Mouse (Mus musculus): ENCODE measurements around the gene Ctdspl. TPM values are rescaled to one million over a fixed set of nuclear protein-coding genes. Genes with fewer than 3 reads are reported as not detected.

Ctdspl gene
- polyA plus RNA-seq, 1 experiment, result 83.4 TPM

- H3K4me3 ChIP-seq (replicated peaks; ENCODE audit: extremely low read depth, low read depth, low read length), result no peak overlapping the region
- no peak for TF ChIP-seq CTCF (IDR thresholded peaks at IDR 0.05; ENCODE audit: insufficient read depth, low read length)
- TF ChIP-seq POLR2A (IDR thresholded peaks at IDR 0.05; ENCODE audit: borderline replicate concordance, extremely low read depth, low read depth, low read length), result no peak
- WGBS, result 50% methylated on average over 3 of the region's 3 CpGs
- no peaks in the 10 kb centered on the region for H3K4me1 ChIP-seq (ENCODE audit: control insufficient read depth, insufficient read depth, low read length)
- DNase-seq, result no peak
These were observed 12.6 kb upstream of the Ctdspl start for GRCm38 (mm10) chr9:118913613-118914012.

GRCm38 (mm10) chr9:118914589-118914988 is 11.7 kb upstream of the Ctdspl start:
- no peaks in the 10 kb centered on the region for H3K4me1 ChIP-seq (ENCODE audit: control insufficient read depth, insufficient read depth, low read length)
- H3K4me3 ChIP-seq (replicated peaks; ENCODE audit: extremely low read depth, low read depth, low read length), result no peak overlapping the region
- no peak for TF ChIP-seq CTCF (IDR thresholded peaks at IDR 0.05; ENCODE audit: insufficient read depth, low read length)
- TF ChIP-seq POLR2A (IDR thresholded peaks at IDR 0.05; ENCODE audit: borderline replicate concordance, extremely low read depth, low read depth, low read length), result no peak
- DNase-seq, result no peak
- 31% methylated on average over 8 of the region's 8 CpGs for WGBS

GRCm38 (mm10) chr9:118915290-118915689 is 11.0 kb upstream of the Ctdspl start:
- WGBS, result 75% methylated on average over 5 of the region's 5 CpGs
- TF ChIP-seq CTCF (IDR thresholded peaks at IDR 0.05; ENCODE audit: insufficient read depth, low read length) (peak; percentile 78), POLR2A (IDR thresholded peaks at IDR 0.05; ENCODE audit: borderline replicate concordance, extremely low read depth, low read depth, low read length) (no peak)
- DNase-seq, result peak; percentile 37
- H3K4me1 ChIP-seq (ENCODE audit: control insufficient read depth, insufficient read depth, low read length), result no peaks in the 10 kb centered on the region
- H3K4me3 ChIP-seq (replicated peaks; ENCODE audit: extremely low read depth, low read depth, low read length), result no peak overlapping the region

- peaks cover 1% of the 10 kb centered on the region; the same call in 1 of the 2 replicates for H3K4me1 ChIP-seq (ENCODE audit: control insufficient read depth, insufficient read depth, low read length)
- WGBS, result 75% methylated on average over 16 of the region's 16 CpGs
- DNase-seq, result no peak
- no peak for TF ChIP-seq POLR2A (IDR thresholded peaks at IDR 0.05; ENCODE audit: borderline replicate concordance, extremely low read depth, low read depth, low read length)
- no peak for TF ChIP-seq CTCF (IDR thresholded peaks at IDR 0.05; ENCODE audit: insufficient read depth, low read length)
- no peak overlapping the region for H3K4me3 ChIP-seq (replicated peaks; ENCODE audit: extremely low read depth, low read depth, low read length)
These were observed 6.5 kb upstream of the Ctdspl start for GRCm38 (mm10) chr9:118919672-118920186.

GRCm38 (mm10) chr9:118920798-118921515 is 5.3 kb upstream of the Ctdspl start:
- no peak overlapping the region for H3K4me3 ChIP-seq (replicated peaks; ENCODE audit: extremely low read depth, low read depth, low read length)
- DNase-seq, result peak; percentile 83
- TF ChIP-seq POLR2A (IDR thresholded peaks at IDR 0.05; ENCODE audit: borderline replicate concordance, extremely low read depth, low read depth, low read length), result peak; percentile 4; the same call in 1 of the 2 replicates
- TF ChIP-seq CTCF (IDR thresholded peaks at IDR 0.05; ENCODE audit: insufficient read depth, low read length), result peak; percentile 96
- peaks cover 3% of the 10 kb centered on the region; the same call in 1 of the 2 replicates for H3K4me1 ChIP-seq (ENCODE audit: control insufficient read depth, insufficient read depth, low read length)
- WGBS, result 33% methylated on average over 12 of the region's 12 CpGs

- Histone ChIP-seq H3K4me3 (replicated peaks; ENCODE audit: extremely low read depth, low read depth, low read length) (no peak overlapping the region), H3K4me1 (ENCODE audit: control insufficient read depth, insufficient read depth, low read length) (peaks cover 3% of the 10 kb centered on the region; the same call in 1 of the 2 replicates)
- 65% methylated on average over 3 of the region's 3 CpGs for WGBS
- no peak for DNase-seq
- TF ChIP-seq POLR2A (IDR thresholded peaks at IDR 0.05; ENCODE audit: borderline replicate concordance, extremely low read depth, low read depth, low read length), result no peak
- TF ChIP-seq CTCF (IDR thresholded peaks at IDR 0.05; ENCODE audit: insufficient read depth, low read length), result no peak
These were observed 4.3 kb upstream of the Ctdspl start for GRCm38 (mm10) chr9:118921926-118922325.

- TF ChIP-seq POLR2A (IDR thresholded peaks at IDR 0.05; ENCODE audit: borderline replicate concordance, extremely low read depth, low read depth, low read length) (no peak), CTCF (IDR thresholded peaks at IDR 0.05; ENCODE audit: insufficient read depth, low read length) (no peak)
- DNase-seq, result no peak
- WGBS, result 30% methylated on average over 16 of the region's 16 CpGs
- Histone ChIP-seq H3K4me1 (ENCODE audit: control insufficient read depth, insufficient read depth, low read length) (peaks cover 3% of the 10 kb centered on the region; the same call in 1 of the 2 replicates), H3K4me3 (replicated peaks; ENCODE audit: extremely low read depth, low read depth, low read length) (peak overlapping the region; percentile 11)
These were observed 1.6 kb upstream of the Ctdspl start for GRCm38 (mm10) chr9:118924554-118925085.

- under 1% methylated on average over 53 of the region's 53 CpGs for WGBS
- H3K4me1 ChIP-seq (ENCODE audit: control insufficient read depth, insufficient read depth, low read length), result peaks cover 3% of the 10 kb centered on the region; the same call in 1 of the 2 replicates
- TF ChIP-seq POLR2A (IDR thresholded peaks at IDR 0.05; ENCODE audit: borderline replicate concordance, extremely low read depth, low read depth, low read length), result peak; percentile 89; the same call in 1 of the 2 replicates
- no peak for TF ChIP-seq CTCF (IDR thresholded peaks at IDR 0.05; ENCODE audit: insufficient read depth, low read length)
- peak; percentile 96 for DNase-seq
- peak overlapping the region; percentile 70 for H3K4me3 ChIP-seq (replicated peaks; ENCODE audit: extremely low read depth, low read depth, low read length)
These were observed 755 bp upstream of the Ctdspl start for GRCm38 (mm10) chr9:118925286-118926110.

GRCm38 (mm10) chr9:118926688-118927321 is 552 bp downstream of the Ctdspl start:
- no peak; the same call in 1 of the 2 replicates for TF ChIP-seq POLR2A (IDR thresholded peaks at IDR 0.05; ENCODE audit: borderline replicate concordance, extremely low read depth, low read depth, low read length)
- TF ChIP-seq CTCF (IDR thresholded peaks at IDR 0.05; ENCODE audit: insufficient read depth, low read length), result no peak
- no peak for DNase-seq
- H3K4me1 ChIP-seq (ENCODE audit: control insufficient read depth, insufficient read depth, low read length), result peaks cover 3% of the 10 kb centered on the region; the same call in 1 of the 2 replicates
- WGBS, result 4% methylated on average over 66 of the region's 68 CpGs
- H3K4me3 ChIP-seq (replicated peaks; ENCODE audit: extremely low read depth, low read depth, low read length), result peak overlapping the region; percentile 88

Measured in lung, adult 2 months (tissue).